Mouse (Mus musculus) intestine, embryonic 14.5 days (tissue): ENCODE results near the gene Ech1. TPM values are rescaled to one million over a fixed set of nuclear protein-coding genes. Genes with fewer than 3 reads are reported as not detected.
"Not testable (repeated sequence)": the region's sequence is repeated elsewhere in the genome, so short reads cannot be mapped to it uniquely, and the experiment has no call there.

Source experiments
- ATAC-seq: fragments of 200-750 bp; cut with Nextera tagmentation; replicated peaks from 2 replicates; pipeline ENCODE4 v1.8.0; 2017; ENCODE audit warnings: low read depth, moderate number of reproducible peaks, moderate TSS enrichment, moderate library complexity; ENCODE audit not compliant: low FRiP score, low TSS enrichment
- DNase-seq: peaks from one replicate; pipeline ENCODE4 v3.0.0-alpha.2; 2018; ENCODE audit warnings: low spot score
- H3K27ac ChIP-seq: fragments of 300-500 bp; sonication (generic); 2 replicates; pipeline ENCODE4 v1.5.1; 2014; ENCODE audit warnings: low read depth, mild to moderate bottlenecking, control low read depth
- H3K27me3 ChIP-seq: fragments of 300-500 bp; sonication (generic); replicated peaks from 2 replicates; pipeline ENCODE4 v1.6.1; 2014; ENCODE audit warnings: low read length, control low read depth; ENCODE audit not compliant: control insufficient read depth, insufficient read depth
- H3K36me3 ChIP-seq: fragments of 300-500 bp; sonication (generic); 2 replicates; pipeline ENCODE4 v1.6.1; 2014; ENCODE audit warnings: low read length, control low read depth; ENCODE audit not compliant: control insufficient read depth, insufficient read depth
- H3K4me1 ChIP-seq: fragments of 300-500 bp; sonication (generic); replicated peaks from 2 replicates; pipeline ENCODE4 v1.6.1; 2014; ENCODE audit warnings: low read length, control low read depth, mixed read lengths; ENCODE audit not compliant: control insufficient read depth, insufficient read depth
- H3K4me2 ChIP-seq: fragments of 300-500 bp; sonication (generic); 2 replicates; pipeline ENCODE4 v1.6.1; 2014; ENCODE audit warnings: low read length
- H3K4me3 ChIP-seq: fragments of 300-500 bp; sonication (generic); 2 replicates; pipeline ENCODE4 v1.5.1; 2014; ENCODE audit warnings: low read depth, low read length, control low read depth, mixed read lengths
- H3K9ac ChIP-seq: fragments of 300-500 bp; sonication (generic); 2 replicates; pipeline ENCODE4 v1.6.1; 2014; ENCODE audit warnings: mild to moderate bottlenecking, low read length
- H3K9me3 ChIP-seq: fragments of 300-500 bp; sonication (generic); 2 replicates; pipeline ENCODE4 v1.6.1; 2016; ENCODE audit warnings: low read length, control low read depth; ENCODE audit not compliant: control insufficient read depth
- WGBS: fragments of 180-500 bp; shearing (Covaris S2); extraction: QIAGEN DNeasy Blood & Tissue Kit; methylation state at CpG from one replicate; pipeline ENCODE4 v1.1.7; 2014; 5-methylcytosine and 5-hydroxymethylcytosine counted together
- polyA plus RNA-seq: library from polyadenylated mRNA; unstranded; fragments of >200 nt; fragmentation: Nextera tagmentation; extraction: Ambion mirVana; gene quantifications from 2 replicates; pipeline ENCODE4 v1.2.1, GENCODE M21; 2014

The Ech1 gene
- polyA plus RNA-seq, 1 experiment from 2014 or later = 188 TPM

DNA sequence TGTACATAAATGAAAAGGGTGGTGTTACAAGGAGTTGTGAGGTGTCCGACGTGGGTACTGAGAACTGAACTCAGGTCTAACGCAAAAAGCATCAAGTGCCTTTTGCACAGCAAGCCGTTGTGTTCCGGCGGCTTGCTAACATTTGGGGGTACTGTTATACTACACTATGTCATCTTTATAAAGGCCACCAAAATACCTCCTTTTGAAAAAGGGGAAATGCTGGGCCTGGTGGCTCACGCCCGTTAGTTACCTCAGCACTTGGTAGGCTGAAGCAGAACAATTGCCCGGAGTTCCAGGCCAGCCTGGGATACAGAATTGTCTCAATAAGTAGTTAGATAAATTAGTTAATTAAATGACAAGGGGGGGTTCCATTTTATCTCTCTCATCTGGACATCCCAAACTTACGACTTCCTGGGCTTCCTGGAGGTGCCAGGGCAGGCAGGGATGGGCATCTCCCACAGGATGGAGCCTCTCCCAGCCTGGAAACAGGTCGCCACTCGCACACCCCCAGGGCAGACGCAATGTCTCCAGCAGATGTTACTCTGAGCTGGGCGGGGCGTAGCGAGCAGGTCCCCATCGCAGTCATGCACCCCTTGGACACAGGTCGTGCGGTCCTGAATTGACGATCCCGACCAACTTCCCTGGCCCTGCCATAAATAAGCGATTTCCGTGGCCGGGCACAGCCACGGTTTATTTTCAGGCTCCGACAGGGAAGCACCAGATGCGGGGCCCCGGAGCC lies 41.9 kb downstream of the Ech1 start:
- 92% methylated on average over 28 of the region's 28 CpGs for WGBS
- Histone ChIP-seq H3K36me3 (no peaks in the 10 kb centered on the region), H3K27ac (no peak overlapping the region), H3K4me1 (peaks cover 11% of the 10 kb centered on the region; the same call in 1 of the 2 replicates), H3K9me3 (no peaks in the 10 kb centered on the region), H3K27me3 (no peaks in the 10 kb centered on the region), H3K4me2 (no peak overlapping the region; the same call in 1 of the 2 replicates), H3K9ac (no peak overlapping the region), H3K4me3 (no peak overlapping the region)
- DNase-seq (no peak), ATAC-seq (no peak)

DNA sequence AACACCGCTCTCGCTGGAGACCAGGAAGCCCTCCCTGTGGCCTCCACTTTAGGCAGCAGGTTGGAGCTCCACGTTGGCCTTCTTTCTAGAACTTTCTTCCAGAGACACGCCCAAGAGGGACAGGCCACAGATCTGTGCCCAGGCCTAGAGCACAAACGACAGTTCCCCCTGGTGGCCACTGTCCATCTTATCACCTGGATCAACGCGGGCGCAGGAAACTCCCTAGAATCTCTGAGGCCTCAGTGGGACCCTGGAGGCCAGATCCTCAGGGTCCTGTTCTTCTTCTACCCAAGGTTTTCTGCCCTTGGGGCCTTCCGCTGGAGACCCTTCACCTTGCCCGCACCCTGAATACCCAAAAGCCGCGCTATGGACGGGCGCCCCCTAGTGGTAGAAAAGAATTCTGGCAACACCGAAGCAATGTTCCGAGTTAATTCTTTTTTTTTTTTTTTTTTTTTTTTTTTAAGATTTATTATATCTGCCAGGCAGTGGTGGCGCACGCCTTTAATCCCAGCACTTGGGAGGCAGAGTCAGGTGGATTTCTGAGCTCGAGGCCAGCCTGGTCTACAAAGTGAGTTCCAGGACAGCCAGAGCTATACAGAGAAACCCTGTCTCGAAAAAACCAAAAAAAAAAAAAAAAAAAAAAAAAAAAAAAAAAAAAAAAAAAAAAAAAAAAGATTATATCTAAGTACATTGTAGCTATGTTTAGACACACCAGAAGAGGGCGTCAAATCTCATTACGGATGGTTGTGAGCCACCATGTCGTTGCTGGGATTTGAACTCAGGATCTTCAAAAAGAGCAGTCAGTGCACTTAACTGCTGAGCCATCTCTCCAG lies 42.7 kb downstream of the Ech1 start:
- DNase-seq (peak; percentile 85), ATAC-seq (0 out of 2 replicates have a peak, but pooled peaks have one; percentile 48)
- not testable (repeated sequence) for H3K27ac ChIP-seq, H3K9me3 ChIP-seq, H3K4me3 ChIP-seq, H3K9ac ChIP-seq, H3K27me3 ChIP-seq, H3K36me3 ChIP-seq
- peaks cover 11% of the 10 kb centered on the region; the same call in 1 of the 2 replicates for H3K4me1 ChIP-seq
- peak overlapping the region; percentile 32; the same call in 1 of the 2 replicates for H3K4me2 ChIP-seq
- 33% methylated on average over 23 of the region's 23 CpGs for WGBS

DNA sequence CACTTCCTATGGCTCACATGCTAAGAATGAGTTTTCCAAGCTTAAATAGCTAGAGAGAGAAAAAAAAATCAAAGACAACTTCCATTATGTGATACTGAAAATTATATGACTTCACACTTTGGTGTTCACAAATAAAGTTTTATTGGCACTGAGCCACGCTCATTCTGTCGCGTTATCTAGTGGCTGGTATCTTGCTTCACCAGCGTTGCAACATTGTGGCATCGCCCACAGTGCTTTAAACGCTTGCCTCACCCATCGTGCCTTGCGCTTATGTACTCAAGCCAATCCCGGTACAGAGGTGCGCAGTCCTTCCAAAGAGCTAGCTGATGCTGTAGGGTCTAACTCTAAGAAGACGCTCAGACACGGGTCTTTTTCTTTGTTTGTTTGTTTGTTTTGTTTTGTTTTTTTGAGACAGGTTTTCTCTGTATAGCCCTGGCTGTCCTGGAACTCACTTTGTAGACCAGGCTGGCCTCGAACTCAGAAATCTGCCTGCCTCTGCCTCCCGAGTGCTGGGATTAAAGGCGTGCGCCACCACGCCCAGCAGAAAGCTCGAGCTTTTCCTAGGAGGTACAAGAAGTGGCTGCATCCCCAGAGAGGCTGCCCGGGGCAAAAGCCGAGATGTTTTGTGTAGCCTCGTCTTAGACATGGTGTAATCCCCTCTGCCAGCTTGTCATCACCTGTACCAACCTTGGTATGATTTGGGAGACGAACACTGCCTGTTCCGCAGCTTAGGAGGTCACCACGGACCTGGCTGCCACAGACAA lies 46.1 kb downstream of the Ech1 start:
- no peak for ATAC-seq
- H3K9ac ChIP-seq = no peak overlapping the region
- 91% methylated on average over 24 of the region's 24 CpGs for WGBS
- H3K27ac ChIP-seq = no peak overlapping the region
- H3K36me3 ChIP-seq = no peaks in the 10 kb centered on the region
- no peaks in the 10 kb centered on the region for H3K27me3 ChIP-seq
- H3K4me2 ChIP-seq = no peak overlapping the region
- H3K4me3 ChIP-seq = no peak overlapping the region
- H3K4me1 ChIP-seq = no peaks in the 10 kb centered on the region
- DNase-seq = no peak
- H3K9me3 ChIP-seq = no peaks in the 10 kb centered on the region

GRCm38 (mm10) chr7:28874565-28874964 lies 49.5 kb downstream of the Ech1 start:
- Histone ChIP-seq H3K27ac (no peak overlapping the region), H3K9ac (no peak overlapping the region), H3K4me1 (no peaks in the 10 kb centered on the region), H3K9me3 (no peaks in the 10 kb centered on the region), H3K4me3 (no peak overlapping the region), H3K36me3 (no peaks in the 10 kb centered on the region), H3K4me2 (no peak overlapping the region), H3K27me3 (no peaks in the 10 kb centered on the region)
- no peak for ATAC-seq
- WGBS = 78% methylated on average over 2 of the region's 2 CpGs
- DNase-seq = no peak

GRCm38 (mm10) chr7:28876099-28876498 lies 51.1 kb downstream of the Ech1 start:
- H3K4me1 ChIP-seq = no peaks in the 10 kb centered on the region
- DNase-seq (no peak), ATAC-seq (no peak)
- H3K27me3 ChIP-seq = no peaks in the 10 kb centered on the region
- no peak overlapping the region for H3K4me2 ChIP-seq
- no peaks in the 10 kb centered on the region for H3K9me3 ChIP-seq
- H3K27ac ChIP-seq = no peak overlapping the region
- no peaks in the 10 kb centered on the region for H3K36me3 ChIP-seq
- no peak overlapping the region for H3K9ac ChIP-seq
- no peak overlapping the region for H3K4me3 ChIP-seq
- 78% methylated on average over 4 of the region's 4 CpGs for WGBS

- H3K4me1 ChIP-seq = no peaks in the 10 kb centered on the region
- H3K9me3 ChIP-seq = no peaks in the 10 kb centered on the region
- no peaks in the 10 kb centered on the region for H3K27me3 ChIP-seq
- H3K27ac ChIP-seq = no peak overlapping the region
- DNase-seq = no peak
- no peak overlapping the region for H3K4me2 ChIP-seq
- H3K36me3 ChIP-seq = no peaks in the 10 kb centered on the region
- ATAC-seq = no peak
- no peak overlapping the region for H3K9ac ChIP-seq
- WGBS = 87% methylated on average over 7 of the region's 7 CpGs
- no peak overlapping the region for H3K4me3 ChIP-seq
Observed at GRCm38 (mm10) chr7:28877155-28877554, 52.1 kb downstream of the Ech1 start.

DNA sequence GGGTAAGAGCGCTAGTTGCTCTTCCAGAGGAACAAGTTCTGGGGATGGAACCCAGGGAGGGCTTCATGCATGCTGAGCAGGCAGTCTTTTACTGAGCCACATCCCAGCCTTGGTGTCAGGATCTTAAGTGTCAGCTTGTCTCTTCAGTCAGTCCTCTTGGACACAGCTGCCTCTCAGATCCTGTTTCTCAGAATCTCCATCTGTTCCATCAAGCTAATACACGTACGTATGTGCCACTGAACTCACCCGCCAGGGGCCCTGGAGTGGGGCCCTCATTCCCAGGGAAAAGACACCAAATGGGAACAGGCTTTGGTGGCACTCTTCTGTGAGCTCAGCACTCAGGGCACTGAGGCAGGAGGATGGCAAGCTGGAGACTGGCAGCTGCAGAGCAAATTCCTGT lies 52.8 kb downstream of the Ech1 start:
- WGBS = 84% methylated on average over 4 of the region's 4 CpGs

DNA sequence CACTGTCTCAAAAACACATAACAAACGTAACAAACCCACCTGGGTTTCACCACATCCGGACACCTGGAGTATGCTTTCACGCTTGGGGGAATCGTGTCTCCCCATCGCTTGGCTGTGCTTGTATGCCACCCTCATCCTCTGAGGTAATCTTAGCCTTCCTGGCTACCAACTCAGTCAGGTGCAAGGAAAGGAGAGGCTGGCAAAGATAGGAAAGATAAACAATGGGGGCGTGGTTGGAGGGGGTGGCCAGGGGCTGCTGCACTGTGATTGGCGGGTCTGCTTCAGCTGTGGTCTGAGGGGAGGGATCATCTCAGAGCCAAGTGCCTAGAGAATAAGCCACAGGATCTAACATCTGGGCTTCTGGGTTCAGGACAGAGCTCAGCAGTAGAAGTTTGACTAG lies 54.6 kb downstream of the Ech1 start:
- Histone ChIP-seq H3K4me3 (no peak overlapping the region), H3K9ac (no peak overlapping the region), H3K4me2 (no peak overlapping the region), H3K4me1 (no peaks in the 10 kb centered on the region), H3K36me3 (no peaks in the 10 kb centered on the region), H3K27me3 (no peaks in the 10 kb centered on the region), H3K9me3 (no peaks in the 10 kb centered on the region), H3K27ac (no peak overlapping the region)
- 70% methylated on average over 7 of the region's 7 CpGs for WGBS
- ATAC-seq = no peak
- no peak for DNase-seq

More for the DNA sequence above, 52.8 kb downstream of the Ech1 start:
- ATAC-seq (no peak), DNase-seq (no peak)
- no peak overlapping the region for H3K9ac ChIP-seq
- no peak overlapping the region for H3K4me3 ChIP-seq
- no peak overlapping the region for H3K4me2 ChIP-seq
- no peaks in the 10 kb centered on the region for H3K9me3 ChIP-seq
- no peaks in the 10 kb centered on the region for H3K36me3 ChIP-seq
- no peaks in the 10 kb centered on the region for H3K27me3 ChIP-seq
- no peak overlapping the region for H3K27ac ChIP-seq
- H3K4me1 ChIP-seq = no peaks in the 10 kb centered on the region
